Mouse (Mus musculus) CH12.LX (cell line): ENCODE results near the gene Podn. TPM values are rescaled to one million over a fixed set of nuclear protein-coding genes. Genes with fewer than 3 reads are reported as not detected.

Experiments
- DNase-seq: peaks from one replicate; pipeline ENCODE4 v3.0.0-alpha.2; 2013; ENCODE audit errors: extremely low read depth
- H3K27ac ChIP-seq: 2 replicates; pipeline ENCODE4 v1.5.1; 2012; ENCODE audit warnings: low read depth, mild to moderate bottlenecking, control low read depth, moderate library complexity; ENCODE audit not compliant: insufficient read depth
- H3K27me3 ChIP-seq: replicated peaks from 2 replicates; pipeline ENCODE3; 2012; ENCODE audit warnings: inconsistent platforms
- H3K36me3 ChIP-seq, 2 experiments: replicated peaks in 1 of 2; 2 replicates each; pipeline versions ENCODE3 to v1.6.1; 2012; ENCODE audit warnings: inconsistent platforms in 1 of 2, low read length in 1 of 2, mild to moderate bottlenecking in 1 of 2, mixed read lengths in 1 of 2, moderate library complexity in 1 of 2; ENCODE audit not compliant: control insufficient read depth in 1 of 2, insufficient read depth in 1 of 2
- H3K4me1 ChIP-seq, 2 experiments: 2 replicates each; pipeline ENCODE4 v1.6.1; 2012; ENCODE audit warnings: inconsistent platforms in 1 of 2, moderate library complexity in 1 of 2; ENCODE audit not compliant: insufficient read depth in 2 of 2, control insufficient read depth in 1 of 2
- H3K4me2 ChIP-seq: 2 replicates; pipeline ENCODE4 v1.6.1; 2012; ENCODE audit warnings: low read depth, mild to moderate bottlenecking, control low read depth; ENCODE audit not compliant: poor library complexity, insufficient read depth, severe bottlenecking
- H3K4me3 ChIP-seq, 3 experiments: fragments of 150-350 bp in 1 of 3; sonication (generic) in 1 of 3; replicated peaks in 1 of 3; 2 replicates each; pipeline versions ENCODE3 to v1.5.1; 2011 to 2012; ENCODE audit warnings: low read depth in 2 of 3, low read length in 2 of 3, mild to moderate bottlenecking in 2 of 3, moderate library complexity in 2 of 3, control low read depth in 1 of 3, improper control_type of control experiment in 1 of 3, inconsistent platforms in 1 of 3, mixed read lengths in 1 of 3; ENCODE audit not compliant: poor library complexity in 1 of 3
- H3K79me2 ChIP-seq: replicated peaks from 2 replicates; pipeline ENCODE4 v1.6.1; 2012; ENCODE audit warnings: mild to moderate bottlenecking, moderate library complexity; ENCODE audit not compliant: control insufficient read depth, poor library complexity, insufficient read depth, severe bottlenecking; ENCODE audit errors: extremely low read depth
- H3K9ac ChIP-seq: 2 replicates; pipeline ENCODE4 v1.6.1; 2012; ENCODE audit warnings: low read depth, mild to moderate bottlenecking, control low read depth, moderate library complexity; ENCODE audit not compliant: insufficient read depth
- H3K9me3 ChIP-seq: replicated peaks from 2 replicates; pipeline ENCODE3; 2012; ENCODE audit warnings: low read length, inconsistent platforms, mixed read lengths
- BHLHE40 ChIP-seq: IDR thresholded peaks from 2 replicates; pipeline ENCODE4 v1.6.1; 2011; ENCODE audit warnings: mild to moderate bottlenecking, low read depth, low read length, improper control_type of control experiment
- CHD2 ChIP-seq: IDR thresholded peaks from 2 replicates; pipeline ENCODE4 v1.6.1; 2011; ENCODE audit warnings: low read length, improper control_type of control experiment
- ELF1 ChIP-seq: IDR thresholded peaks from 2 replicates; pipeline ENCODE4 v1.6.1; 2014; ENCODE audit warnings: low read depth, mild to moderate bottlenecking, inconsistent platforms, low read length, improper control_type of control experiment
- EP300 ChIP-seq: IDR thresholded peaks from 2 replicates; pipeline ENCODE4 v1.6.1; 2011; ENCODE audit warnings: low read length, improper control_type of control experiment
- ETS1 ChIP-seq: conservative IDR thresholded peaks from 2 replicates; pipeline ENCODE4 v1.6.1; 2012; ENCODE audit warnings: low read depth, mild to moderate bottlenecking, inconsistent platforms, low read length, improper control_type of control experiment, moderate library complexity
- GABPA ChIP-seq: IDR thresholded peaks from 2 replicates; pipeline ENCODE4 v1.6.1; 2012; ENCODE audit warnings: low read depth, low read length, improper control_type of control experiment, inconsistent platforms; ENCODE audit not compliant: insufficient replicate concordance
- HCFC1 ChIP-seq: IDR thresholded peaks from 2 replicates; pipeline ENCODE4 v1.6.1; 2012; ENCODE audit warnings: low read depth, mild to moderate bottlenecking, inconsistent platforms, low read length, improper control_type of control experiment
- IRF4 ChIP-seq: IDR thresholded peaks from 2 replicates; pipeline ENCODE4 v1.6.1; 2014; ENCODE audit warnings: low read depth, mild to moderate bottlenecking, inconsistent platforms, low read length, improper control_type of control experiment
- JUN ChIP-seq: IDR thresholded peaks from 2 replicates; pipeline ENCODE4 v1.6.1; 2011; ENCODE audit warnings: low read depth, mild to moderate bottlenecking, low read length, improper control_type of control experiment, moderate library complexity; ENCODE audit not compliant: insufficient read depth
- JUND ChIP-seq: conservative IDR thresholded peaks from 2 replicates; pipeline ENCODE4 v1.6.1; 2011; ENCODE audit warnings: low read depth, low read length, improper control_type of control experiment
- MAFK ChIP-seq: IDR thresholded peaks from 2 replicates; pipeline ENCODE4 v1.6.1; 2011; ENCODE audit warnings: low read length, improper control_type of control experiment; ENCODE audit not compliant: insufficient replicate concordance
- MAZ ChIP-seq: IDR thresholded peaks from 2 replicates; pipeline ENCODE4 v1.6.1; 2012; ENCODE audit warnings: low read depth, mild to moderate bottlenecking, inconsistent platforms, low read length, improper control_type of control experiment, moderate library complexity
- MXI1 ChIP-seq: IDR thresholded peaks from 2 replicates; pipeline ENCODE4 v1.6.1; 2011; ENCODE audit warnings: mild to moderate bottlenecking, low read depth, low read length, improper control_type of control experiment
- MYC ChIP-seq: IDR thresholded peaks from 2 replicates; pipeline ENCODE4 v1.6.1; 2011; ENCODE audit warnings: low read depth, mild to moderate bottlenecking, improper control_type of control experiment, low read length
- NELFE ChIP-seq: IDR thresholded peaks from 2 replicates; pipeline ENCODE4 v1.6.1; 2011; ENCODE audit warnings: low read depth, low read length, improper control_type of control experiment
- NRF1 ChIP-seq: IDR thresholded peaks from 2 replicates; pipeline ENCODE4 v1.6.1; 2014; ENCODE audit warnings: low read depth, mild to moderate bottlenecking, inconsistent platforms, low read length, improper control_type of control experiment, moderate library complexity
- PAX5 ChIP-seq: IDR thresholded peaks from 2 replicates; pipeline ENCODE4 v1.6.1; 2012; ENCODE audit warnings: low read length, inconsistent platforms, mixed read lengths
- POLR2AphosphoS2 ChIP-seq: IDR thresholded peaks from 2 replicates; pipeline ENCODE4 v1.6.1; 2011; ENCODE audit warnings: low read depth, low read length, improper control_type of control experiment
- SIN3A ChIP-seq: IDR thresholded peaks from 2 replicates; pipeline ENCODE4 v1.6.1; 2012; ENCODE audit warnings: low read length, improper control_type of control experiment, inconsistent platforms
- USF1 ChIP-seq: IDR thresholded peaks from 2 replicates; pipeline ENCODE4 v1.6.1; 2014; ENCODE audit warnings: low read depth, mild to moderate bottlenecking, inconsistent platforms, low read length, improper control_type of control experiment
- USF2 ChIP-seq: conservative IDR thresholded peaks from 2 replicates; pipeline ENCODE4 v1.6.1; 2011; ENCODE audit warnings: low read depth, low read length, improper control_type of control experiment
- ZC3H11A ChIP-seq: IDR thresholded peaks from 2 replicates; pipeline ENCODE4 v1.6.1; 2012; ENCODE audit warnings: low read depth, mild to moderate bottlenecking, inconsistent platforms, low read length, improper control_type of control experiment
- ZMIZ1 ChIP-seq: IDR thresholded peaks from 2 replicates; pipeline ENCODE4 v1.6.1; 2012; ENCODE audit warnings: low read depth, mild to moderate bottlenecking, inconsistent platforms, low read length, improper control_type of control experiment
- ZNF384 ChIP-seq: IDR thresholded peaks from 2 replicates; pipeline ENCODE4 v1.6.1; 2012; ENCODE audit warnings: low read depth, low read length, improper control_type of control experiment, inconsistent platforms
- dilution Hi-C: fragments of 300-500 bp; cut with MboI; formaldehyde crosslinking; loops from 2 replicates; pipeline ENCODE4 v1.14.3; 2020; ENCODE audit warnings: low sequenced_read_pairs; ENCODE audit not compliant: extremely low pct_unique_long_range_greater_than_20kb, extremely low pct_ligation_motif_present
- in situ Hi-C: fragments of 300-500 bp; cut with MboI; formaldehyde crosslinking; loops from 3 replicates; pipeline ENCODE4 v1.14.3; 2019; ENCODE audit warnings: low sequenced_read_pairs, low pct_ligation_motif_present, low pct_unique_long_range_greater_than_20kb, mixed read lengths
- polyA plus RNA-seq: library from polyadenylated mRNA; unstranded; fragments of >175 nt; gene quantifications from 2 replicates; pipeline ENCODE4 v1.2.1, GENCODE M21; 2012; ENCODE audit warnings: low read depth; ENCODE audit not compliant: insufficient read length
- total RNA-seq, 2 experiments: library from RNA; depleted of rRNA; stranded (reverse); fragments of 300-350 nt in 1 of 2; fragments of >200 nt in 1 of 2; gene quantifications; 2 replicates each; pipeline ENCODE4 v1.2.3; 2012 to 2014

The Podn gene
- total and polyA plus RNA-seq, 3 experiments: 0.04 TPM; not detected in 2

DNA sequence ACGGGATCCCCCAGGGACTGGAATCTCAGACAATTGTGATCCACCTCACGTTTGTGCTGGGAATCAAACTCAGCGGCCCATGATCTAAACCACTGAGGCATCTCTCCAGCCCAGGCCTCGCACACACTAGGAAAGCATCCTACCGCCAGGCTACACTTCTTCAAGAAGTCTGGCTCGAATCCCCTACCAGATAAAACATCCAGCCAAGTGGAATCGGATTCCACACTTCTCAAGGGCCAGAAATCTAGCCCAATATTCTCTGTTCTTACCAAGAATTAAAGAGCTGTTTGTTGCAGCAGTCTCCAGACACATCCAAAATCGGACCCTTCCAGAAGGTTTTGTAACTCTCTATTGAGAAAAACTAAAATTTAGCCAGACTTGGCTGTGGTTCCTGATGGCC, 59.2 kb downstream of the Podn start:
- no peak overlapping the region for H3K4me3 ChIP-seq
- H3K4me2 ChIP-seq: no peak overlapping the region
- no peak for TF ChIP-seq JUN
- no peak for TF ChIP-seq MXI1
- TF ChIP-seq ZMIZ1: no peak
- TF ChIP-seq GABPA: no peak
- no peak for TF ChIP-seq HCFC1
- no peak for TF ChIP-seq CHD2
- no peak overlapping the region for H3K9ac ChIP-seq
- no peak overlapping the region for H3K27ac ChIP-seq
- no peaks in the 10 kb centered on the region for H3K9me3 ChIP-seq
- dilution Hi-C loops (no loop called here), in situ Hi-C loops (no loop called here)
- no peaks in the 10 kb centered on the region for H3K27me3 ChIP-seq
- peaks cover 0 to 10% of the 10 kb centered on the region in 2 experiments for H3K36me3 ChIP-seq
- no peaks in the 10 kb centered on the region for H3K4me1 ChIP-seq
- no peaks in the 10 kb centered on the region for H3K79me2 ChIP-seq
- no peak for DNase-seq

DNA sequence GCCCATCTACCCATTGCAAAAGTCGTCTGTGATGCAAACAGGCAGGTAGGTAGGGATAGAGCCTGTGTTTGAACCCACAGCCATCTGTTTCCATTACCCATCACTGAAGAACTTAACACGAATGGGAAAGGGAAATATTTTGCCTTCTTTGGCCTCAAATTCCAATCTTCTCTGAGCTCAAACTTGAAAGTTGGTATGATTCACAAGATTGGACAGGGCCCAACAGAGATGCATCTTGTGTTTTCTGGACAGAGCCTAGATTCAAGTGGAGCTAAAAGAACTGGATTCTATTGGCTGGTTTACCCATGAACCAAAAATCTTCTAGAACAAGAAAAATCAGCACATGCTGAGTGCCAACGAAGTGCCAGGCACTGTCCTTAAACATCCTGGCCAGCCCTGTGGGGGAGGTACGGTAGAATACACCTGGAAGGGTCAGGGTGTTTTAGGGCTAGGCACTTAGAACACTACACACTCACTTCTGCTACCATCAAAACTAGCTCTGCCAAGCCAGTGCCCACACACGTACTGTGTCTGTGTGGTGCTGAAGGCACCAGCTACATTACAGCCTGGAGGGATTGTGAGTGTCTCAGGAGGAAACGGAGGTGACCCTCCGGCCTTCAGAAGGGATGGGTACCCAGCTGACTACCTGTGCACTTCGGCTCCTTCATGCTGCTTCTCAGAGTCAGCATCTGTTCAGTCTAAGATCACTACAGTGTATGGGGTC, 63.0 kb downstream of the Podn start:
- no peak for DNase-seq
- dilution Hi-C loops (no loop called here), in situ Hi-C loops (no loop called here)
- no peak overlapping the region for H3K4me2 ChIP-seq
- H3K36me3 ChIP-seq: no peaks in the 10 kb centered on the region
- TF ChIP-seq BHLHE40 (no peak), ELF1 (no peak), MAZ (no peak), JUND (no peak), NELFE (no peak), ETS1 (no peak)
- H3K9ac ChIP-seq: no peak overlapping the region
- no peak overlapping the region for H3K27ac ChIP-seq
- no peak overlapping the region for H3K4me3 ChIP-seq
- no peaks in the 10 kb centered on the region for H3K9me3 ChIP-seq
- H3K27me3 ChIP-seq: peaks cover 5% of the 10 kb centered on the region
- H3K79me2 ChIP-seq: no peaks in the 10 kb centered on the region
- H3K4me1 ChIP-seq: peaks cover 0 to 5% of the 10 kb centered on the region in 2 experiments; a peak in 1 of 4 replicates

DNA sequence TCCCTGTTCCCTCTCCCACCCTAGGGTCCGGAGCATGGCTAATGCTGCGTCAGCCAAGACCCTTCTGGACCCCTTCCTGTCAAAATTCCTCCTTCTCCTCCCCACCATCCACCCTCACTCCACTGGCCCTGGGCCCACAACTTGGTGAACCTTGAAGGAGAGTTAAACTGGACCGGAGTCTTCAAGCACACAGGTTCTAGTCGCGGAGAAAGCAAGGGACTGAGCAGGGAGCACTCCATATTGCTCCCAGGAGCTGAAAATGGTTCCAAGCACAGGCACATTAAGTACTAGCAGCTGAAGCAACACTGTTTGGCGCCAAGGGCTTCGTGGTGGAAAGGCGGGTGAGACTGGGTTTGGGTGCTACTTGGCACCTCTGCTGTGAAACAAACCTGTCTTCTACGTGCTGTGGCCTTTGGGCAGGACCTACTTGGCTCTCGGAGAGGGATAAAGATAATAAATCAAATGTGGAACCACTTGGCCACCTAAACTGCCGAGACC, 63.8 kb downstream of the Podn start:
- Histone ChIP-seq H3K79me2 (no peaks in the 10 kb centered on the region), H3K4me1 (peaks cover 0 to 5% of the 10 kb centered on the region in 2 experiments; a peak in 1 of 4 replicates), H3K27ac (no peak overlapping the region), H3K4me2 (no peak overlapping the region), H3K9me3 (no peaks in the 10 kb centered on the region), H3K4me3 (no peak overlapping the region), H3K27me3 (peaks cover 5% of the 10 kb centered on the region), H3K36me3 (no peaks in the 10 kb centered on the region), H3K9ac (no peak overlapping the region)
- in situ Hi-C loops: no loop called here
- DNase-seq: no peak
- TF ChIP-seq USF2 (no peak), NRF1 (no peak), MYC (no peak), ZNF384 (no peak), EP300 (no peak), POLR2AphosphoS2 (no peak), USF1 (no peak), HCFC1 (no peak), SIN3A (no peak), NELFE (no peak), CHD2 (no peak), IRF4 (no peak), MAFK (no peak), PAX5 (no peak), ZC3H11A (no peak), JUN (no peak), JUND (no peak), MAZ (no peak)
- dilution Hi-C loops: no loop called here
